Mouse (Mus musculus) kidney, postnatal 25 days (tissue): ENCODE data around the gene Slc16a6.

ENCODE experiments used
- DNase-seq, 2 experiments: peaks; one replicate each; pipeline ENCODE4 v3.0.0; 2021; ENCODE audit warnings: mixed read lengths in 2 of 2

The Slc16a6 gene

GRCm38 (mm10) chr11:109413617-109414016 lies 59.8 kb downstream of the Slc16a6 start, which contains the start of gene 9930022D16Rik:
9930022D16Rik (plus strand) TSS chr11:109413917.
- DNase-seq, result no peak

DNA sequence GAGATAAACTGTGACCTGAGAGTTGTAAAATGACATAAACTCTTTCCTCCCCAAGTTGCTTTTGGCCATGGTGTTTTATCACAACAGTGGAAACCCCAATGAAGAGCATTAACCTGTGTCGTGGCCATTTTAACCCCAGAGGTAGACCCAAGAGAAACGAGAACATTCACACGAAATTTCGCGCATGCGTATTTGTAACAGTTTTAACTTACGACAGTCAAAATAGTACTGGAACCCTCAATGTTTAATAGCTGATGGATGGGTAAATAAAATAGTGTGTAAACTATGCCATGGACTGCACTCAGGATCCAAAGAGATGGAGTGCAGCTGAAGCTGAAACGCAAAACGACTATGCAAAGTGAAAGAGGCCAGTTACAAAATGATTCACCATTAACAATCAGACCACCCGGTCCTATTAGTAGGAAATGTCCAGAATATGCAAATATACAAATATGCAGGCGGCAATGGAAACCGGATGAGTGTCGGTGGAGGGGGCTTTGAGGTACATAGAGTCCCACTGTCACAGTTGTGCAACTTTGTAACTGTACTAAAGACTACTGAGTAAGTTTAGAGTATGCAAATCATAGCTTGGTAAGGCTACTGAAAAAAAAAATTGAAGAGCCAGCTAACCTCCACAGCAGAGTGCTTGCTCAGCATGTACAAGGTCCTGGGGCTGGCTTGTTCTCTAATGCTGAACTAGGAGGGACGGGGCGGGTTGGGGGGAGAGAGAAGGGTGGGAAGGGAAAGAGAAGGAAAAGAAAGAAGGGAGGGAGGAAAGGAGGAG lies 63.0 kb downstream of the Slc16a6 start:
- DNase-seq, result no peak

DNA sequence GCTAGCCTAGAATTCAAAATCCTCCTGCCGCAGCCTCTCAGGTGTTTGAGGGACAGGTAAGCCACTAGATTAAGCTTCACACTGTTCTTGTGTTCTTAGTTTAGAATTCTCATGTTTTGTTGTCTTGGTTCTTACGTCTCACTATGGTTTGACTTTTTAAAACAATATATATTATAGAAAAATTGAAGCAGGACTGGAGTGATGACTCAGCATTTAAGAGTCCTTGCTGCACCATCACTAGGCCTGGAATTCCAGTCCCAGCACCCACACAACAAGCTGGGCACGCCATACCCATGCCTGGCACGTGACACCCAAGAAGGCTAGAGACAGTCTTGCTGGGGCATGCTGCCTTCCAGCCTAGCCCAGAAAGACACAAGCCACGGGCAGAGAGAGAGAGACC lies 67.0 kb downstream of the Slc16a6 start:
- DNase-seq, result no peak
